Mouse (Mus musculus): Measurements from ENCODE around the gene Tent2. TPM values are rescaled to one million over a fixed set of nuclear protein-coding genes. Genes with fewer than 3 reads are reported as not detected.

Tent2 gene
- total and polyA plus RNA-seq, 3 experiments, result 20.6 to 62.1 (median 45.8) TPM

DNA sequence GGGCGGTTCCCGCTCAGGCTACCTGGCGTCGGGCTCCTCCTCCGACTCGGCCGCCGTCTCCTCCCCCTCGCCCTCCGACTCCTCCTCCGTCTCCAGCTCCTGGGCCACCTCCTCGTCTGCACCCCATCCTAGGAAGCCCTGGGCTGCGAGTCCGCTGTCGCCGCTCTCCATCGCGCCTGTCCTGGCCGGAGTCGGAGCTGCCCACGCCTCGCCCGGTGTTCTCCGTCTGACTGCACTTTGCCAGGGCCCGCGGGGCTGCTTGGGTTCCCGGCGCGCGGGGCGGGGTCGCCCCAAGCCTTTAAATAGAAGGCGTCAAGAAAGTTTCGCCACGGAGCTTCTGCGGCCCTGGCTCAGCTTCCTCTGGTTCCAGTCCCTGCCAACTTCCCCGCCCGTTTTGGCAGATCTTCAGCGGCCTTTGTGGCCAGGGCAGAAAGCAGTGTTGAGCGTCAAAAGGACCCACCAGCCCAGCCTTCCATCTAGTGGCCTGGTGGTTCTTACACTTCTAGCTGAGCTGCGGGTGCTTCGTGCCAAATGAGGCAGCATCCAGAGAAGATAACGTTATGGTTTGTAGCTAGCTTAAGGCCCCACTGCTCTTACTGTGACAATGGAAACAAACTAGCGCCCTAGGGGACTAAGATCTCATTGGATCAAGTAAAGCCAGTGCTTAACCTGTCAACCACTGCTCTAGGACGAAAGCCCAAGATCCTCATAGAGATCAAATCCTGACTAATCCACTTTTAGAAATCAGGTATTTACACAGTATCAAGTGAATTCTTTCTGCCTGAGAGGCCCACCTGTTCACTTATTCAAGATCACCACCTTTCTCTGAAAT, 47.6 kb downstream of the Tent2 start, which contains the start of gene Cmya5:
Cmya5 (minus strand) TSS at position 389 of the 832 bp plus-strand sequence.
- no peak for DNase-seq (ENCODE audit: extremely low read depth)
- H3K9me3 ChIP-seq (replicated peaks; ENCODE audit: low read length), result no peaks in the 10 kb centered on the region
- no peak within 1 kb of the TSS for H3K4me3 ChIP-seq (replicated peaks in 1 of 3; ENCODE audit: low read depth in 2 of 3, low read length in 2 of 3, poor library complexity in 1 of 3)
- TF ChIP-seq BHLHE40 (IDR thresholded peaks at IDR 0.05; ENCODE audit: low read depth, low read length) (no peak), CHD2 (IDR thresholded peaks at IDR 0.05; ENCODE audit: low read length) (no peak), IRF4 (IDR thresholded peaks at IDR 0.05; ENCODE audit: low read depth, low read length) (no peak), PAX5 (IDR thresholded peaks at IDR 0.05; ENCODE audit: low read length) (no peak), JUN (IDR thresholded peaks at IDR 0.05; ENCODE audit: insufficient read depth, low read depth, low read length) (no peak), EP300 (IDR thresholded peaks at IDR 0.05; ENCODE audit: low read length) (no peak), SMC3 (IDR thresholded peaks at IDR 0.05; ENCODE audit: low read depth, low read length) (no peak)
- no peaks in the 10 kb centered on the region for H3K4me1 ChIP-seq (ENCODE audit: control insufficient read depth in 1 of 2, insufficient read depth in 2 of 2)
- no peak within 1 kb of the TSS for H3K9ac ChIP-seq (ENCODE audit: insufficient read depth, low read depth)
- dilution Hi-C loops (cut with MboI; ENCODE audit: extremely low pct_ligation_motif_present, extremely low pct_unique_long_range_greater_than_20kb, low sequenced_read_pairs) (no loop called here), in situ Hi-C loops (cut with MboI; ENCODE audit: low pct_ligation_motif_present, low pct_unique_long_range_greater_than_20kb, low sequenced_read_pairs) (no loop called here)
- H3K27ac ChIP-seq (ENCODE audit: insufficient read depth, low read depth), result no peak within 1 kb of the TSS
- no peak within 1 kb of the TSS for H3K4me2 ChIP-seq (ENCODE audit: insufficient read depth, low read depth, poor library complexity, severe bottlenecking)
- no peaks in the 10 kb centered on the region for H3K79me2 ChIP-seq (replicated peaks; ENCODE audit: control insufficient read depth, extremely low read depth, insufficient read depth, poor library complexity, severe bottlenecking)
- no peaks in the 10 kb centered on the region for H3K27me3 ChIP-seq (replicated peaks)
- peaks cover 25 to 56% of the 10 kb centered on the region in 2 experiments for H3K36me3 ChIP-seq (replicated peaks in 1 of 2; ENCODE audit: control insufficient read depth in 1 of 2, insufficient read depth in 1 of 2, low read length in 1 of 2)

DNA sequence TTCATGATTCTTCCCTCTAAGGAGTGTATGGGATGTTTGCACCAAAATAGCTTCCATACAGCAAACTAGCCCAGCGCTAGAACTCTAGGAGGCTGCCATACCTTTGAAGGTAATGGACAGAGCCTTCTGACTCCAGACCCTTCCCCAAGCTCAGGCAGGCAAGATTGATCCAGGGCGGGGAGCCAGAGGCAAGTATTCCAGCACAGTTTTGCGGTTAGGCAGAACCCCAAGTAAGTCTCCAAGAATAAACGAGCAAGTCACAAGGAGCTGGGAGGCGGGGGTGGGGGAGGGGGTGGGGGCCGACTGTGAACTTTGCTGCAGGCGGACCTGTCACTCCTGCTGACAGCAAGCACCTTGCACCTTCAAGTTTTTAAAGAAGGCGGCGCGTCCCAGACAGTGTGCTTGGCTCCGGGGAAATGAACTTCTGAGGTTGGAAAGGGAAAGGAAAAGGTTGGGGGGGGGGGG, 48.3 kb downstream of the Tent2 start:
- H3K4me3 ChIP-seq (replicated peaks in 1 of 3; ENCODE audit: low read depth in 2 of 3, low read length in 2 of 3, poor library complexity in 1 of 3), result no peak overlapping the region
- H3K36me3 ChIP-seq (replicated peaks in 1 of 2; ENCODE audit: control insufficient read depth in 1 of 2, insufficient read depth in 1 of 2, low read length in 1 of 2), result peaks cover 20 to 49% of the 10 kb centered on the region in 2 experiments
- TF ChIP-seq ZNF384 (IDR thresholded peaks at IDR 0.05; ENCODE audit: low read depth, low read length) (no peak), MEF2A (IDR thresholded peaks at IDR 0.05; ENCODE audit: borderline replicate concordance, low read depth, low read length) (no peak), JUN (IDR thresholded peaks at IDR 0.05; ENCODE audit: insufficient read depth, low read depth, low read length) (no peak), ETS1 (conservative IDR thresholded peaks at IDR 0.05; ENCODE audit: low read depth, low read length) (no peak), ELF1 (IDR thresholded peaks at IDR 0.05; ENCODE audit: low read depth, low read length) (no peak), BHLHE40 (IDR thresholded peaks at IDR 0.05; ENCODE audit: low read depth, low read length) (no peak), EP300 (IDR thresholded peaks at IDR 0.05; ENCODE audit: low read length) (no peak)
- no peak for DNase-seq (ENCODE audit: extremely low read depth)
- no peaks in the 10 kb centered on the region for H3K9me3 ChIP-seq (replicated peaks; ENCODE audit: low read length)
- H3K9ac ChIP-seq (ENCODE audit: insufficient read depth, low read depth), result no peak overlapping the region
- H3K4me1 ChIP-seq (ENCODE audit: control insufficient read depth in 1 of 2, insufficient read depth in 2 of 2), result no peaks in the 10 kb centered on the region
- H3K79me2 ChIP-seq (replicated peaks; ENCODE audit: control insufficient read depth, extremely low read depth, insufficient read depth, poor library complexity, severe bottlenecking), result no peaks in the 10 kb centered on the region
- no peak overlapping the region for H3K4me2 ChIP-seq (ENCODE audit: insufficient read depth, low read depth, poor library complexity, severe bottlenecking)
- no peaks in the 10 kb centered on the region for H3K27me3 ChIP-seq (replicated peaks)
- in situ Hi-C loops (cut with MboI; ENCODE audit: low pct_ligation_motif_present, low pct_unique_long_range_greater_than_20kb, low sequenced_read_pairs), result no loop called here
- H3K27ac ChIP-seq (ENCODE audit: insufficient read depth, low read depth), result no peak overlapping the region
- dilution Hi-C loops (cut with MboI; ENCODE audit: extremely low pct_ligation_motif_present, extremely low pct_unique_long_range_greater_than_20kb, low sequenced_read_pairs), result no loop called here

DNA sequence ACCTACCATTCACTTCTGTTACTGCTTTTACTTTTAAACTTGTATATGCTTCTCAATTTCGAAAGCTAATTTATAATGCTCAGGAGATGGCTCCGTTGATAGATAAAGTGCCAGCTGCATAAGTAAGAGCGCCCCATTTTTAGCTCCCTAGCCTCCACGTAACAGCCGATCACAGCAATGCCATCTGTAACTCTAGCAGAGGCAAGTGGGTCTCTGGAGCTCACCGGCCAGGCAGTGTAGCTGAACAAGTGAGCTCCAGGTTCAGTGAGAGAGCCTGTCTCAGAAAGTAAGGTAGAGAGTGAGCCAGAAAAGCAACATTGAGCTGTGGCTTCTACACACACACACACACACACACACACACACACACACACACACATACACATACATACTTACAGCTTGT, 51.0 kb downstream of the Tent2 start:
- in situ Hi-C loops (cut with MboI; ENCODE audit: low pct_ligation_motif_present, low pct_unique_long_range_greater_than_20kb, low sequenced_read_pairs) (no loop called here), dilution Hi-C loops (cut with MboI; ENCODE audit: extremely low pct_ligation_motif_present, extremely low pct_unique_long_range_greater_than_20kb, low sequenced_read_pairs) (no loop called here)
- Histone ChIP-seq H3K4me1 (ENCODE audit: control insufficient read depth in 1 of 2, insufficient read depth in 2 of 2) (no peaks in the 10 kb centered on the region), H3K9ac (ENCODE audit: insufficient read depth, low read depth) (no peak overlapping the region), H3K4me2 (ENCODE audit: insufficient read depth, low read depth, poor library complexity, severe bottlenecking) (no peak overlapping the region), H3K4me3 (replicated peaks in 1 of 3; ENCODE audit: low read depth in 2 of 3, low read length in 2 of 3, poor library complexity in 1 of 3) (no peak overlapping the region), H3K27me3 (replicated peaks) (no peaks in the 10 kb centered on the region), H3K36me3 (replicated peaks in 1 of 2; ENCODE audit: control insufficient read depth in 1 of 2, insufficient read depth in 1 of 2, low read length in 1 of 2) (peaks cover 15 to 39% of the 10 kb centered on the region in 2 experiments), H3K9me3 (replicated peaks; ENCODE audit: low read length) (no peaks in the 10 kb centered on the region), H3K79me2 (replicated peaks; ENCODE audit: control insufficient read depth, extremely low read depth, insufficient read depth, poor library complexity, severe bottlenecking) (no peaks in the 10 kb centered on the region), H3K27ac (ENCODE audit: insufficient read depth, low read depth) (no peak overlapping the region)
- no peak for TF ChIP-seq POLR2AphosphoS2 (IDR thresholded peaks at IDR 0.05; ENCODE audit: low read depth, low read length)
- TF ChIP-seq MYC (IDR thresholded peaks at IDR 0.05; ENCODE audit: low read depth, low read length), result no peak
- TF ChIP-seq ZMIZ1 (IDR thresholded peaks at IDR 0.05; ENCODE audit: low read depth, low read length), result no peak
- TF ChIP-seq NELFE (IDR thresholded peaks at IDR 0.05; ENCODE audit: low read depth, low read length), result no peak
- no peak for TF ChIP-seq PAX5 (IDR thresholded peaks at IDR 0.05; ENCODE audit: low read length)
- TF ChIP-seq HCFC1 (IDR thresholded peaks at IDR 0.05; ENCODE audit: low read depth, low read length), result no peak
- no peak for TF ChIP-seq RCOR1 (conservative IDR thresholded peaks at IDR 0.05; ENCODE audit: low read depth, low read length)
- TF ChIP-seq GABPA (IDR thresholded peaks at IDR 0.05; ENCODE audit: insufficient replicate concordance, low read depth, low read length), result no peak
- no peak for TF ChIP-seq MXI1 (IDR thresholded peaks at IDR 0.05; ENCODE audit: low read depth, low read length)
- TF ChIP-seq IRF4 (IDR thresholded peaks at IDR 0.05; ENCODE audit: low read depth, low read length), result no peak
- no peak for TF ChIP-seq RAD21 (IDR thresholded peaks at IDR 0.05; ENCODE audit: low read depth, low read length)
- TF ChIP-seq SIN3A (IDR thresholded peaks at IDR 0.05; ENCODE audit: low read length), result no peak
- TF ChIP-seq MAZ (IDR thresholded peaks at IDR 0.05; ENCODE audit: low read depth, low read length), result no peak
- TF ChIP-seq MAFK (IDR thresholded peaks at IDR 0.05; ENCODE audit: insufficient replicate concordance, low read length), result no peak
- TF ChIP-seq TCF12 (IDR thresholded peaks at IDR 0.05; ENCODE audit: low read depth, low read length), result no peak
- no peak for DNase-seq (ENCODE audit: extremely low read depth)

Data from CH12.LX (cell line).